Mouse (Mus musculus) liver, embryonic 14.5 days (tissue): ENCODE data around the gene Auh.

Source experiments
- CTCF ChIP-seq: IDR thresholded peaks from 2 replicates; pipeline ENCODE4 v1.5.1; 2016; ENCODE audit warnings: antibody characterized with exemption, low read depth, control low read depth
- EP300 ChIP-seq: IDR thresholded peaks from 2 replicates; pipeline ENCODE4 v1.6.1; 2016; ENCODE audit warnings: antibody characterized with exemption, low read depth

DNA sequence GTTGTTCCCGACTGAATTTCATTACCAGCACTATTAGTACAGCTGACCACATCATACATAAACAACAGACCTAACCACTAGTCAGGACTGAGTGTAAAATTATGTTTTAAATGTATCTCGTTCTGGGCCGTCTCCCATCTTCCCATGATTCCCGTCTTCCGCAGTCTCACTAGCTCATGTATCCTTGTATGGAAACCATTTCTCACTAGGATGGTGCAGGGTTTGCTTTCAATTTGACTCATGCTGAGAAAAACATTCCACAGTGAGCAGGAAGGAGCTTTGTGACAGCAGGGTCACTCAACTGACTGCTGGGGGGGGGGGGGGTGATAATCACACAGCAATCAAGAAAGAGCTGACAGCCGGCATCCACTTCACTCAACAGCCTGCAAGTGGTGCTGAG is 25.3 kb downstream of the Auh start:
- TF ChIP-seq CTCF, result no peak
- TF ChIP-seq EP300, result no peak
